Mouse (Mus musculus): Measurements from ENCODE around the gene Rem2. TPM values are rescaled to one million over a fixed set of nuclear protein-coding genes. Genes with fewer than 3 reads are reported as not detected.

The Rem2 gene
- polyA plus RNA-seq, 1 experiment: 7.9 TPM

DNA sequence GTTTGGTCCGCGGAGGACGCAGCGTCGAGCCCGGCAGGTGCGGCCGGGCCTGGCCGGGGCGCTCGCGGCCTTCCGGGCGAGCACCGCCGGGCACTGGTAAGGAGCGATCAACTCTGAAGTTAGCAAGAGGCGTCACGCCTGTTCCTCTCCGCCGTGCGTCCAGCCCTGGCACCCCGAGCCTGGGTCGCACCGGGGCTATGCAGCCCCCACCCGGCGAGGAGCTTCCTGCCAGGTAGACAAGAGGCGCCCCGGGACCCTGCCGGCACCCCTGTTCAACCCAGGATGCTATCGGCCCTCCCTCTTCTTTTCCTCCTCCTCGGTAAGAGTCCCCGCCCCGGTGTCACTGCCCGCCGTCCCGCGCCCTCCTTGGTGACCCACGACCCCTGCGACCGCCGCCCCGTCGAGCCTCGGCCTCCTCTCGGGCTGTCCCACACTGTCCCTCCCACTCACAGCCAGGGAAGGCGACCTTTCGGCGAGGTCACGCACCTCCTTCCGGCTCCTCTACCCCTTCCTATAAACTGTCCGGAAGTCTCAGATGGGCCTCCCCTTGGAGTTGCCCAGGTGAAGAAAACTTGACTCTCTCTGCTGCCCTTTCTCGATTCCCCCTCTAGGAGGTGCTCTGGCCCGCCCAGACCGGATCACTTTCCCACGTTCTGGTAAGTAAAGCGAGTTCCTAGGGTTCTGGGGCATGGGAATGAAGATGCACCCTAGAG lies 11.5 kb upstream of the Rem2 start:
- peak; percentile 56 for TF ChIP-seq CTCF (IDR thresholded peaks at IDR 0.05; ENCODE audit: extremely low read depth, insufficient read depth, low read length)
- no peak for TF ChIP-seq POLR2A (IDR thresholded peaks at IDR 0.05; ENCODE audit: extremely low read depth, insufficient read depth, low read length)
- peak overlapping the region; percentile 45 for H3K4me3 ChIP-seq (ENCODE audit: insufficient read depth, low read length)
- no peaks in the 10 kb centered on the region for H3K4me1 ChIP-seq (ENCODE audit: control insufficient read depth, insufficient read depth, low read length)
- H3K27ac ChIP-seq (ENCODE audit: insufficient read depth, low read length): peak overlapping the region; percentile 19; the same call in 1 of the 2 replicates

DNA sequence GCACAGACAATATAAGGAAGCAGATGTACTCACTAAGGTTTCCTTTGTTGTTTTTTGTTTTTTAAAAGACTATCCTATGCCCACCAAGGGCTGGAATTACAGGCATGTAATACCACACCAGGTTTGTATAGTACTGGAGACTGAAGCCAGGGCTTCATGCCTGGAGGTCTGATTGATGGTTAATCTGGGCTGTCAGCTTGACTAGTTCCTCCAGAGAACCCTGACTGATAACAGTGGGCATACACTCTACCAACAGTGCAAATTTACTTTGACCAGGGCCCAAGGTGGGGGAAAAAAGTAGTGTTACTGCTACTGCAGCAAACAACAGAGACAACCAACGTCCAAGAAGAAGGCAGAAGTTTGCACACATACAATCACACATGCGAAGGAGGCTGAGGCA lies 4.4 kb upstream of the Rem2 start:
- no peak overlapping the region for H3K27ac ChIP-seq (ENCODE audit: insufficient read depth, low read length)
- TF ChIP-seq POLR2A (IDR thresholded peaks at IDR 0.05; ENCODE audit: extremely low read depth, insufficient read depth, low read length): no peak
- TF ChIP-seq CTCF (IDR thresholded peaks at IDR 0.05; ENCODE audit: extremely low read depth, insufficient read depth, low read length): no peak
- H3K4me3 ChIP-seq (ENCODE audit: insufficient read depth, low read length): no peak overlapping the region
- H3K4me1 ChIP-seq (ENCODE audit: control insufficient read depth, insufficient read depth, low read length): no peaks in the 10 kb centered on the region

DNA sequence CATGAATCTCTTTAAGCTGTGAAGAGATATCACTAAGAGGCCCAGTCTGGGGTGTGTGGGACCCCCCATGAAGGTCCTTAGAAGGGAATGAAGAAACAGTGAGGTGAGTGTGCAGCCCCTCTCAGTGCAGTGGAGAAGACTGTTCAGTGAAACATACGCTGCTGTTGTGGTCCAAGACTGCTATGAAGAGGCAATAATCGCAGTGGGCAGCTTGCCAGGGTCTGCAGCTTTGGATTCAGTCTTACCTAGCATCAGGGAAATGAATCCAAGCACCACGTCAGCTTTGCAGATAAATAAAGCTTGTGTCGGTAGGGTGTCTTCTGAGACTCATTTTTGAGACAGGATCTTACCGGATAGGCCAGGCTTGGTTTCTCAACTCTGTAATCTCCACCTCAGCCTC lies 3.2 kb upstream of the Rem2 start:
- Histone ChIP-seq H3K27ac (ENCODE audit: insufficient read depth, low read length) (no peak overlapping the region), H3K4me3 (ENCODE audit: insufficient read depth, low read length) (no peak overlapping the region), H3K4me1 (ENCODE audit: control insufficient read depth, insufficient read depth, low read length) (no peaks in the 10 kb centered on the region)
- TF ChIP-seq POLR2A (IDR thresholded peaks at IDR 0.05; ENCODE audit: extremely low read depth, insufficient read depth, low read length) (no peak), CTCF (IDR thresholded peaks at IDR 0.05; ENCODE audit: extremely low read depth, insufficient read depth, low read length) (no peak)

DNA sequence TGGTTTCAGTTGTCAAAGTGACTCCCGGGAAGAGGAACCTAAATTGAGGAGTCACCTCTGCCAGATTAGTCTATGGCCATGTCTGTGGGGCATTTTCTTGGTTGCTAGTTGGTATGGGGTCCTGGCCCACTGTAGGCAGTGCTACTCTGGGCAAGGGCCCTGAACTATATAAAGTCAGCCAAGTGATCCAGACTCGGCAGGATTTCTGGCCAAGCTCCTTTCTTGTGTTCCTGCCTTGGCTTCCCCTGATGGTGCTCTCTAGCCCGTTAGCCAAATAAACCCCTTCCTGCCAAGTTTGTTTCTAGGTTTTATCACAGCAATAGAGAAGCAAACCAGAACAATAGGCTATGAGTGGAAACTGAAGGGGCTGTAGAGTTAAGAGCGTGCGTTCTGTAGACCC lies 1.2 kb upstream of the Rem2 start:
- Histone ChIP-seq H3K4me1 (ENCODE audit: control insufficient read depth, insufficient read depth, low read length) (no peaks in the 10 kb centered on the region), H3K27ac (ENCODE audit: insufficient read depth, low read length) (no peak overlapping the region), H3K4me3 (ENCODE audit: insufficient read depth, low read length) (no peak overlapping the region)
- TF ChIP-seq POLR2A (IDR thresholded peaks at IDR 0.05; ENCODE audit: extremely low read depth, insufficient read depth, low read length) (no peak), CTCF (IDR thresholded peaks at IDR 0.05; ENCODE audit: extremely low read depth, insufficient read depth, low read length) (no peak)

DNA sequence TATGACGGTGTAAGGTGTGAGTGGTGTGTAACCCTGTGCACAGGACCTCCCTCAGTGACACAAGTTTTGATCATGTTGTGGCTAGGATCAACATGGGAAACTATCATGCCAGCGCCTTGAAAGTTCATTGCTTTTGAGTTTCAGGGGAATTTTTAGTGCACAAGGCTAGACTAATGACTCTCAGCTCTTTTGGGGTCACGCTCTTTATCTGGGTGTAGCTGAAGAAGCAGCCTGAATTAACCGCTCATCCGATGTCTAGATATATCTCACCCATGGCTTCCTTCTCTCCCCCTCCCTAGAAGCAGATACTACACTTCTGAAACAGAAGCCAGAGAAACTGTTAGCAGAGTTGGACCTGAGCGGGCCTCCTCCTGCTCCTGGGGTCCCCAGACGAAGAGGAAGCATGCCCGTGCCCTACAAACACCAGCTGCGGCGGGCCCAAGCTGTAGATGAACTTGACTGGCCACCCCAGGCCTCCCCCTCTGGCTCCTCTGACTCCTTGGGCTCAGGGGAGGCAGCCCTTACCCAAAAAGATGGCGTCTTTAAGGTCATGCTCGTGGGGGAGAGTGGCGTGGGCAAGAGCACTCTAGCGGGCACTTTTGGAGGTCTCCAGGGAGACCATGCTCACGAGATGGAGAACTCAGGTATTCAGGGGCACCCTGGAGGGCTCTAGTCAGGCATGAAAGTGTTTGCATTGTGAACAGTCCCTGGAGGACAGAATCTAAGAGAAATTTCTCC lies 1.4 kb downstream of the Rem2 start:
- peak overlapping the region; percentile 74; the same call in 1 of the 2 replicates for H3K4me3 ChIP-seq (ENCODE audit: insufficient read depth, low read length)
- no peak overlapping the region for H3K27ac ChIP-seq (ENCODE audit: insufficient read depth, low read length)
- TF ChIP-seq CTCF (IDR thresholded peaks at IDR 0.05; ENCODE audit: extremely low read depth, insufficient read depth, low read length) (no peak), POLR2A (IDR thresholded peaks at IDR 0.05; ENCODE audit: extremely low read depth, insufficient read depth, low read length) (no peak)
- H3K4me1 ChIP-seq (ENCODE audit: control insufficient read depth, insufficient read depth, low read length): no peaks in the 10 kb centered on the region

DNA sequence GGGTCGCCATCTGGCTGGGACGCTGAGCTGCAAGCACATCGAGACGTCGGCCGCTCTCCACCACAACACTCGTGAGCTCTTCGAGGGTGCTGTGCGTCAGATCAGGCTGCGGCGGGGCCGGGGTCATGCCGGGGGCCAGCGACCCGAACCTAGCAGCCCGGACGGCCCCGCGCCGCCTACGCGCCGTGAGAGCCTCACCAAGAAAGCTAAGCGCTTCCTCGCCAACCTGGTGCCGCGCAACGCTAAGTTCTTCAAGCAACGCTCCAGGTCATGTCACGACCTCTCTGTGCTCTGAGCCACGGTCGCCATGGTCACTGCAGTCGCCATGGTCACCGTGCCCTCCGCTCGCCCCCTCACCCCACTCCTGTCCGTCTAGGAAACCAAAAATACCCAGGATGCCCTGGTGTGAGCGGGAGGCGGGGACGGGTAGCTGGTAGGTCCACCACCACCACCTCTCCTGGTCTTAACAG lies 3.6 kb downstream of the Rem2 start:
- TF ChIP-seq POLR2A (IDR thresholded peaks at IDR 0.05; ENCODE audit: extremely low read depth, insufficient read depth, low read length) (no peak), CTCF (IDR thresholded peaks at IDR 0.05; ENCODE audit: extremely low read depth, insufficient read depth, low read length) (no peak)
- Histone ChIP-seq H3K4me1 (ENCODE audit: control insufficient read depth, insufficient read depth, low read length) (no peaks in the 10 kb centered on the region), H3K4me3 (ENCODE audit: insufficient read depth, low read length) (no peak overlapping the region), H3K27ac (ENCODE audit: insufficient read depth, low read length) (no peak overlapping the region)

DNA sequence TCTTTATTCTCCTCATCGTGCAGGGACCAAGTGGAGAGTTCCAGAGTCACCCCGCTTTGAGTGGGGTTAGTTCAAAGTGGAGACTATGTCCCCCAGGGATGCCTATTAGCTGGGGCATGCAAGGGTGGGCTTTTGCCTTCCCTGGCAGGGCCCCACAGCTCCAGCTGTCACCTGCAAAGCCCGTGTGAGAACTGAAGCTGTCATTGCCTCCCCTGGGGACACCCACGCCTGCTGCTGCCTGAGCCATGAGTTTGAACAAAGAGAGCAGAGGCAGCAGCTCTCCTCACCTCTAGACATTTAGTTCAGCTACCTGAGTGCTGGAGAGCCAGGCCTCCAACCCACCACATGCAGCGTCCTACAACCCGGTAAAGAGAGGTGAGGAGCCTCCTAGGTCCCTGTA lies 4.8 kb downstream of the Rem2 start:
- Histone ChIP-seq H3K4me3 (ENCODE audit: insufficient read depth, low read length) (no peak overlapping the region), H3K27ac (ENCODE audit: insufficient read depth, low read length) (no peak overlapping the region), H3K4me1 (ENCODE audit: control insufficient read depth, insufficient read depth, low read length) (no peaks in the 10 kb centered on the region)
- no peak for TF ChIP-seq POLR2A (IDR thresholded peaks at IDR 0.05; ENCODE audit: extremely low read depth, insufficient read depth, low read length)
- TF ChIP-seq CTCF (IDR thresholded peaks at IDR 0.05; ENCODE audit: extremely low read depth, insufficient read depth, low read length): no peak

DNA sequence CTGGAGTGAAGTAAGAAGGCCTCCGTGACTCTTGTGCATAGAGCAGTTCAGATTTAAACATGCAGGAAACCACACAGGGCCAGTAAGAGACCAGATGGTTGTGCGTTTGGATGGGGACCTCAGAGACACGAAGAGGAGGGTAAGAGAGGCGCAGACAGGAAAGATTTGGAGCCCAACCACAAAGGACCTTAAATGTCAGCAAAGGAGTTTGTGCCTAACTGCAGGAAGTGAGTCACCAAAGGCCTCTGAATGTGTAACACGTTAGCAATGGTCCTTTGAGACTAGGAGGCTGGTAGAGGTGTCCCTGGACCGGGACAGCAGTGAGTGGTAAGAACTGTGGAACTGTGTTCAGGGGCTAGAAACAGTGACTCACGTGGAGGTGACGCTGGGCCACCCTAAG lies 5.5 kb downstream of the Rem2 start:
- TF ChIP-seq POLR2A (IDR thresholded peaks at IDR 0.05; ENCODE audit: extremely low read depth, insufficient read depth, low read length) (no peak), CTCF (IDR thresholded peaks at IDR 0.05; ENCODE audit: extremely low read depth, insufficient read depth, low read length) (no peak)
- Histone ChIP-seq H3K27ac (ENCODE audit: insufficient read depth, low read length) (no peak overlapping the region), H3K4me1 (ENCODE audit: control insufficient read depth, insufficient read depth, low read length) (no peaks in the 10 kb centered on the region), H3K4me3 (ENCODE audit: insufficient read depth, low read length) (no peak overlapping the region)

DNA sequence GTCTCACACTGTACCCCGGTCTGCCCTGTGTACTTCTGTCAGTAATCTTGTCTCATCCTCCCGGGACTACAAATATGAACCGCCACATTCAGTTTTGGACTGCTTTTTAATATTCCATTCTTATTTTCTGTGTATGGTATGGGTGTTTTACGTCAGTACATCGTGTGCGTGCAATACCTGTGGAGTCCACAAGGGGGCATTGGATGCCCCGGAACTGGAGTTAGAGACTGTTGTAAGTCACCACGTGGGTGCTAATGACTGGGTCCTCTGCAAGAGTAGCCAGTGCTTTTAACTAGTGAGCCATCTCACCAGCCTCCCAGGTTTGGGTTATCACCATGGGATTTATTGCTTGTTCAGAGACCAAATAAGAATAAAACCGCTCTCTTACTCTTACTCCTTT lies 6.6 kb downstream of the Rem2 start:
- Histone ChIP-seq H3K4me3 (ENCODE audit: insufficient read depth, low read length) (no peak overlapping the region), H3K27ac (ENCODE audit: insufficient read depth, low read length) (no peak overlapping the region), H3K4me1 (ENCODE audit: control insufficient read depth, insufficient read depth, low read length) (peaks cover 1% of the 10 kb centered on the region; the same call in 1 of the 2 replicates)
- TF ChIP-seq CTCF (IDR thresholded peaks at IDR 0.05; ENCODE audit: extremely low read depth, insufficient read depth, low read length) (peak; percentile 40; the same call in 1 of the 2 replicates), POLR2A (IDR thresholded peaks at IDR 0.05; ENCODE audit: extremely low read depth, insufficient read depth, low read length) (no peak)

DNA sequence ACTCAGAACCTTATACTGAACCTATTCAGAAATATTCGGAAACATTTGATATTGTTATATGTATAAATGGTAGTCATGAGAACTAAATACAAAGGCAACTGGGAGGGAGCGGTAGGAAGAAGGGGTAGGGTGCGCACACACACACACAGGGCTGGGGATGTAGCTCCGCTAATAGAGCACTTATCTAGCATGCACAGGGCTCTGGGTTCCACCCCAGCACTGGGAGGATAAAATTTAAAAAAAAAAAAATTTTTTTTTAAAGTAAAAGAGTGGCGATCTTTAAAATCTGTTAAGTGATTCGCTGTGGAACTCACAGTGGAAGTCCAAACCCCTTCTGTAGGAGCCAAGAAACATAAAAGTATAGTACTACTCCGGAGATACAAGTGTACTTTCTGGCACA lies 10.0 kb downstream of the Rem2 start:
- Histone ChIP-seq H3K4me3 (ENCODE audit: insufficient read depth, low read length) (no peak overlapping the region), H3K4me1 (ENCODE audit: control insufficient read depth, insufficient read depth, low read length) (peaks cover 1% of the 10 kb centered on the region; the same call in 1 of the 2 replicates), H3K27ac (ENCODE audit: insufficient read depth, low read length) (no peak overlapping the region)
- TF ChIP-seq POLR2A (IDR thresholded peaks at IDR 0.05; ENCODE audit: extremely low read depth, insufficient read depth, low read length) (no peak), CTCF (IDR thresholded peaks at IDR 0.05; ENCODE audit: extremely low read depth, insufficient read depth, low read length) (no peak)

All from cortical plate, adult 2 months (tissue).